Mouse (Mus musculus): ENCODE results near the gene Chrna9. TPM values are rescaled to one million over a fixed set of nuclear protein-coding genes. Genes with fewer than 3 reads are reported as not detected.

The Chrna9 gene
- total RNA-seq, 2 experiments from 2014 or later: not detected

DNA sequence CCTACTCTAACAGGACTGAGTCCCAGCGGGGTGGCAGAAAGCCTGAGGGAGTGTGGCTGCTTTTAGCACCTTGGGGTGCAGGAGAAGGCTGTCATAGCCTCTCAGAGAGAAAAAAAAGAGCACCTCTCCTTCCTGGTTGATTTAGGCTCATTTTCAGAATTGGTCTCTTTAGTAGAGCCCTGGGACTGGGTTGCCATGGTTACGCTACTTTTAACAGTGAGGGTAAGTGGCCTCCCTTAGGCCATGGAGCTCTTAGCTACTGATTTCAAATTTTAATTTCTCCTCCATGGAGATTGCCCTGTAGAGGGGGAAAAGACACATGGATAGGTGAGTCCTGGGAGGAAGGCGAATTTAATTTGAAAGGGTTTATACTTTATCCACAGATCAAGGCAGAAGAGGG, 16.1 kb upstream of the Chrna9 start:
- no peak for DNase-seq
- intact Hi-C loops (cut with DNase I): no loop called here

DNA sequence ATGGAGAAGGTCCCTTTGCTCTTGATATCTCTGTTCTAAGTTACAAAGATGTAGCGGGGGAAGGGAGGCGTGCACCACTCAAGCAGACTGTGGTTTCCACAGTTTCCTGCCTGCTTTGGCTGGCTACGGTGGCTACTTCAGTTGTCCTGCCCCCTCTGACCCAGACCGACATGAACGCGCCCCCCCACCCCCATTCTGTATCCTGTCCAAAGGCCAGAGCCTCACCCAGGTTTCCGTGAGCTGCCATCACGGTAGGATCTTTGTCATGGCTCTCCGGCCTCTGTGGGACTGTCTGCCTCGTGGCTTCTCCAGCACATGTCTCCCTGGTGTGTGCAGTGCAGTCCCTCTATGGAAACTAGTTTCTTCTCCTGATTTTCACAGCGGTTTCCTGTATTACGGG, 15.4 kb upstream of the Chrna9 start:
- intact Hi-C loops (cut with DNase I): no loop called here
- DNase-seq: no peak

- no peak for DNase-seq
- intact Hi-C loops (cut with DNase I): no loop called here
Observed at GRCm38 (mm10) chr5:65919904-65920303, 14.8 kb upstream of the Chrna9 start.

DNA sequence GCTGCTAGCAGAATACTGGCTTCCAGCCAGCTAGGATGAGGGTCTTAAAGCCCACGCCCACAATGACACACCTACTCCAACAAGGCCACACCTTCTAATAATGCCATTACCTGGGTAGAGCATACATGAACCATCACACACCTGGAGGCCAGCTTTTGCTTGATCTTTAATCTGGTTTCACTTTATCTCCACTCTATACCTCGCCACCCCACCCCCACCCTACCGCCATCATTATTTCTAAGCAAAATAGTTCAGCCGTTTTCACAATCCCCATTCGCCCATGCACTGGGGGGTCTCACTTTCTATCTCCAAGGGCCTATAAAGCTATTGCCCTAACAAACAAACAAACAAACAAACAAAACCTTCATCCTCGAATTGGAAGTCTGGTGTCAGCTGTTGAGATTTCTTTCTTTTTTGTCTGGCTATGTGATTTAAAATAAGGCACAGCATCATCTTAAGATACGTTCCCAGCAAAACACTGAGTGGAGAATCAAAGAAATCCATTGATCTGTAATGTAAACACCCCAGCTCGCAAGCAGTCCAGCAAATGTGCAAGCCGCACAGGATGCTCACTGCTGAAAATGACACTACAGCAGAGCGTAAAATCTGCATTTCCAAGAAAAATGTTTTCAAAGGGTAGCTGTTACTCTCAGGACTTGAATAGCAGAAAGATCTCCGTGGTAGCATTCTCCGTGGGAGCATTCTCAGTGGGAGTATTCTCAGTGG, 13.9 kb upstream of the Chrna9 start:
- DNase-seq: no peak
- intact Hi-C loops (cut with DNase I): no loop called here

- no peak for DNase-seq
- intact Hi-C loops (cut with DNase I): no loop called here
Observed at GRCm38 (mm10) chr5:65921477-65922138, 13.1 kb upstream of the Chrna9 start.

DNA sequence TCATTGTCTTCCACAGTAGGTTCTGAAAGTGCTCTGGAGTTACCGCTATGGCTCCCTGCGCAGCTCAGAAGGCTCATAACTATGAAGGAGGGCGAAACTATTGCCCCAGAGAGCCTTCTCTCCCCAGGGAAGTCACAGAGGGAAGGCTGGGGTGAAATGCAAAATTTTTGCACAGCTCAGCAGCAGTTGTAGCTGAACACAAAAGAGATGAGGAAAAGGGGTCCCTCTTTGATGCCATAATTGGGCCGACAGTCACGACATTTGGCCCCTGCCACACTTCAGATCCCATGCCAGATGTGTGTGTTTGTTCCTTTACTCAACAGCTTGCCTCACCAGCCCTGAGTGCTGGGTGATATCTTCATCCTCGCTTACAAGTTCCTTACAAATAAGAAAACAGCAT, 8.1 kb upstream of the Chrna9 start:
- intact Hi-C loops (cut with DNase I): no loop called here
- DNase-seq: no peak

GRCm38 (mm10) chr5:65929162-65929561, 5.6 kb upstream of the Chrna9 start:
- intact Hi-C loops (cut with DNase I): no loop called here
- no peak for DNase-seq

DNA sequence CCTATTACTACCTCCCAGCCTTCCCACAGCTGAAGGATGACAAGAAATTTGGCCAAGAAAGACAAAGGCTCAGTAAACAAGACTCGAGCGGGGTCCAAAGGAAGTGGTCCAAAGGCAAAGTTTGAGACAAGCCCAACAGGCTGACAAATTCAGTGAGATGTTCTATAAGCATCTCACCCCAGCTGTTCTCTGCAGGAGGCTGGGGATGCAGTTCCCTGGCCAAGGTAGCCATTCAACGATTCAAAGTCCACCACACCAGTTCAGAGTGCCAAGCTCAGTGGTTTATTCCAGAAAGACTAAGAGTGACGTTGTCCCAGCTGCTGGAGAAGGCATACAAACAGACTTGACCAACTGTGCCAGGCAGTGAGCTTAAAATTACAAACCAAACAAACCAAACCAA, 4.5 kb upstream of the Chrna9 start:
- intact Hi-C loops (cut with DNase I): loop anchor here (10.0 kb wide), 1 partner anchor 215 kb away; no protein-coding TSS in a partner anchor
- no peak for DNase-seq

- no peak for DNase-seq
- intact Hi-C loops (cut with DNase I): loop anchor here (10.0 kb wide), 1 partner anchor 218 kb away; no protein-coding TSS in a partner anchor
Observed at GRCm38 (mm10) chr5:65933258-65933657, 1.5 kb upstream of the Chrna9 start.

DNA sequence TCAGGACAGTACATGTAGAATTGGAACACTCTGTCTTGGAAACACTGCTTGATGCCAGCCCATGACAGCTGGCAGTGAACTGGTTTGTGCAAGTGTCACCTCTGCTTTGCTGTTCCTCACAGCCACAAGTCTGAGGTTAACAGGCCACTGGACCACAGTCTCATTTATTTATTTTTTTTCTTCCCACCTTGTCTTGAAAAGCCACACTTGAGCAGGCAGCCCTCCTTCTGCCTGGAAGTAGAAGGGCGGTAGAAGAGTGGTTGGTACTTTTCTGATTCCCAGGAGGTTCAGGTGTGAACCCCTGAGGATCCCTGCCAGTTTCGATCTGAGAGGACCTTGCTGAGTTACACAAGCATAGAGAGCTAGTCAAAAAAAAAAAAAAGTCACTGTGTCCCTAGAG, 957 bp upstream of the Chrna9 start:
- no peak for DNase-seq
- intact Hi-C loops (cut with DNase I): loop anchor here (10.0 kb wide), 1 partner anchor 219 kb away; no protein-coding TSS in a partner anchor

DNA sequence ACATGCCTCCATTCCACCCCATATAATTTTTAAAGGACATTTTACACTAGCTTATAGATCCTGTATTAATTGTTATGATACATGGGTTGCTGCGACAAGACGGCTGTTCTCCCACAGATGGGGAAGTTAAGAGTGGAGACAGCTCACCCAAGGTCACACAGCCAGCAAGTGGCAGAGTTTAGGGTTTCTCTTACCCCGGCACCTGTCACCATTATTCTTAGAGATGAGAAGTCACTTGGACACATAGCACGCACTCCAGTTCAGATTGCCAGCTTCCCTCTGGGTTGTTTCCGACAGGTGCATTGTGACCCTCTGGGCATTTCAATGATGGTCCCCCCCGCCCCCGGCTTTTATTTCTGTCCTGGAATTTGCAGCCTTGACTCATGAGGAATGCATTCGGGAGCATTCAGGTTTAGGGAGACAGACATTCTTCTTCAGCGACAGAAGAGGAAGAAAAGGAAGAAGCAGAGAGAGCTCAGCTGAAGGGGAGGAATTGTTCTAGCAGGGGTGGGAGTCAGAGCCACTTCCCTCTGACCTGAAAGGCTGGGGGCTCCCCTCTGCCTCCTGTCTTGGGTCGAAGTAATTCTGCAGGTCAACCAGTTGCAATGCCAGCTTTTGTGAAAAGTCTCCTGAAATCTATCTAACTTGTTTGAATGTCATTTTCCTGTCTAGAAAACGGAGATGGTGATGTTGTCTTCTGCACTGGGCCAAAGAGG, 2.4 kb downstream of the Chrna9 start:
- DNase-seq: no peak
- intact Hi-C loops (cut with DNase I): loop anchor here (2.0 to 10.0 kb wide), 4 partner anchors 114 to 535 kb away; partner anchors contain the start of gene N4bp2

DNA sequence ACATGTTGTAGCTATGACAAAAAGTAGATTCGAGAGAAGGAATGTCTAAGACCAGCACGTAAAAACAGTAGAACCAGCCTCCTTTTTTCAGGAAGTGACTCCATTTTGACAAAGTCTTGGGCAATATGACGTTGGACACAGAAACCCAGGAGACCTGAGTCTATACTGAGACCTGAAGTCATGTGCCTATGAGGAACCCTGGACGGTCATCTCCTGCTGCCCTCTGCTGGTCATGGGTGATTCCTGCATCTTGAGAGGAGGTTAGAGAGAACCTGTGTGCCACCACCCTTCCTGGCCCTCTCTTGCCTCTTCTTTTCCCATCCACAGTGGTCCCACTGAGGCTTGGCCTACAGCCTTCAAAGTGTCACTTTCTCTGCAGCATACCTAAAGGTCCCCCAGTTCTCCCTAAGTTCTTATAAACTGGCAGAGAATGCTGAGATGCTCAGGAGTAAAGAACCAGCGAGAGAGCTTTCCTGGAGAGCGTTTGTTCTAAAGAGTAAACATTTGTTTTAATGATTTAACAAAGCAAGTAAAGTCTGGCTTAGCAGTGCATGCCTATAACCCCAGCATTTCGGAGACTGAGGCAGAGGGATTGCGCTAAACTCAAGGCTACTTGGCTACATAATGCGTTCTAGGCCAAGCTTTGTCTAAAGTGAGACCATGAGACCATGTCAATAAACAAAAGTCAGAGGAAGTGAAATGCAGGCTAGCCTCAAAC, 3.4 kb downstream of the Chrna9 start:
- intact Hi-C loops (cut with DNase I): loop anchor here (2.0 to 10.0 kb wide), 4 partner anchors 115 to 536 kb away; partner anchors contain the start of gene N4bp2
- DNase-seq: peak; percentile 75 to 82

DNA sequence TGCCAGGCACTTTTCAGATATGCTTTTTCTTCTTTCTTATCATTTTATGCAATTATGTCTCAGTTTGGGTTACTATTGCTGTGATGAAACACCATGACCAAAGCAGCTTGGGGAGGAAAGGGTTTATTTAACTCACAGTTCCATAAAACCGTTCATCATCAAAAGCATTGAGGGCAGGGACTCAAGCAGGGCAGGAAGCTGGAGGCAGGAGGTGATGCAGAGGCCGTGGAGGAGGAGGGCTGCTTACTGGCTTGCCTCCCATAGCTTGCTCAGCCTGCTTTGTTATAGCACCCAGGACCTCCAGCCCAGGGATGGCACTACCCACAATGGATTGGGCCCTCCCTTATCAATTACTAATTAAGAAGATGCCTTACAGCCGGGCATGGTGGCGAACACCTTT, 6.4 kb downstream of the Chrna9 start:
- no peak for DNase-seq
- intact Hi-C loops (cut with DNase I): no loop called here

DNA sequence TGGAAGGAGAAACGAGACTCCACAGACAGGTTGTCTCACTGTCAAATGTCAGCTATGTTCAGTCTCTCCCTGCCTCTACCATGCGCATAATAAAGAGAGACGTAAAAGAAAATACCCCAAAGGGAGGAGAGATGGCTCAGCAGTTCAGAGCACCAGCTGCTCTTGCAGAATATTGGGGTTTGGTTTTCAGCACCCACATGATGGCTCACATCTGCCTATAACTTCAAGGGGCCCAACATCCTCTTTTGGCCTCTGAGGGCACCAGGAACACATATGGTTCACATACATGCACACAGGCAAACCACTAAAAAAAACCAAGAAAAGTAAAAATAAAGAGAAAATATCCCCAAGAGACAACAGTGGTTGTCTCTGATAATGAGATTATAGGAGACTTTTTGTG, 15.1 kb downstream of the Chrna9 start:
- no peak for DNase-seq
- intact Hi-C loops (cut with DNase I): no loop called here

DNA sequence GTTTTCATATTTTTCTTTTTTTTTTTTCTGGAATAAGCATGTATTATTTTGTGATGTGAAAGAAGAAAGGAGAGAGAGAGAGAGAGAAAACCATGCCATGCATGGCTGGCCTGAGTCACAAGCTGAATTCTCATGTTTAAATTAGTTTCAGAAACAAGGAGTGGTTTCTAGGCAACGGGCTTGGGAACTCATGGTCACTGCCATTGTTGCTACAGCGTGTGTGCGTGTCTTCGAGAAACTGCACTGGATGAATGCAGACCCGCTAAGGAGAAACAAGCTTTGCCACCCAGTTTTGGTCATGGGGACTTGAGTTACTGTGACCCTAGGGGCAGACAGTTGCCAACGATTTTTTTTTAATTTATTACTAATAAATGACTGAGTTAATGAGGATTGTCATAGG, 15.5 kb downstream of the Chrna9 start:
- DNase-seq: no peak
- intact Hi-C loops (cut with DNase I): no loop called here

DNA sequence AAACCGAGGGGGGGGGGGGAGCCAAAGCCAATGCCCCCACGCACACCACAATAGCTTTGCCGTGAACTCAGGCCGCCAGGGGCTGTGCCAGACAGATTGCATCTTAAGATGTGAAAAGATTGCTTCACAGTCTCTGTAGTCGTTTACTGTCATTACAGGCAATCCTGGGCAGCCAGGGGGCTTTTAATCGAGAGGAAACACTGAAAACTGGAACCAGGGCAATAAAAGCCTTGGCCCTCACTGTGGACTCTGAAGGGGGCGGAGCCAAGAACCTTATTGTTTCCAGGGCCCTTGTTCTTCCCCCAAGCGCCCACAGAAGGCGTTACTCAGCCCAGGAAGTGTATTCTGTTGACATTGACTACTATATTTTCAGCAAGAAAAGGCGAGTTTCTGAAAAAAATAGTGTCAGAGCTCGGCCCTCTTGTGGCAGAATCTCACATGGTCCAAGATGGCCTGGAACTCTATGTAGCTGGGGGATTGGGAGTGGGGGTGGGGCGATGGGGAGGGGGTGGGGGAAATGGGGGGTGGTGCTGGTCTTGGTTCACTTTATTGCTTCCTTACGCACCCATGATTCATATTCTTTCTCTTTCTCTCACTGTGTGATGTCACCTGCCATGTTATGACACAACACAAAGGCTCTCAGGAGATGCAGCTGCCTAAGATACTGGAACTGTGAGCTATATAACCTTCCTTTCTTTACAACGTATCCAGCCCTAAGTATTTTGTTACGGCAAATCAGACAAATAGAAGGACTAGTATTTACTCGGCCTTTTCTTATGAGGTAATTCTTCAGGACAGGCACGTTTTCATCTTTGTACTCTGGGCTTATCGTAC, 16.2 kb downstream of the Chrna9 start:
- intact Hi-C loops (cut with DNase I): no loop called here
- DNase-seq: no peak

DNA sequence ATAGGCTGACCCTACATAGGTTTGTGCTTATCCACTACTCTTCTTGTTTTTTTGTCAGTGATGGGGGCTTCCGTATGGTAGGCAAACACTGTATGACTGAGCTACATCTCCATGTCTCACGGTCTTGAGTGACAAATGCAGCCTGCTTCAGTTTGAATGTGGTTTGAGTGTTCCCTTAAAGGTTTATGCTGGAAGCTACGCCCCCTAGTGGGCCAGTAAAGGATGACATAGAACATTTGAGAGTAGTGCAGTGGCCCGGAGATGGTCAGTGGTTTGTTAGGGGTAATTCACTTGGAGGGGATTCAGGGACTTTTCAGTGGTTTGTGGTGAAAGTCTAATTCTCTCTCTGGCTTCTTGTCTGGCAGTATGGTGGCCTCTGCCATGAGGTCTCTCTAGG, 16.8 kb downstream of the Chrna9 start:
- intact Hi-C loops (cut with DNase I): no loop called here
- DNase-seq: no peak

- DNase-seq: no peak
- intact Hi-C loops (cut with DNase I): no loop called here
Observed at GRCm38 (mm10) chr5:65954130-65955080, 19.7 kb downstream of the Chrna9 start.

Measured in heart, postnatal 36 days (tissue).